Mouse (Mus musculus) midbrain, embryonic 16.5 days (tissue): ENCODE data around the gene A930009A15Rik. TPM values are rescaled to one million over a fixed set of nuclear protein-coding genes. Genes with fewer than 3 reads are reported as not detected.

ENCODE experiments used
- ATAC-seq: fragments of 200-750 bp; cut with Nextera tagmentation; 2 replicates; pipeline ENCODE4 v1.8.0; 2017; ENCODE audit warnings: moderate TSS enrichment
- H3K27ac ChIP-seq: fragments of 300-500 bp; sonication (generic); 2 replicates; pipeline ENCODE4 v1.5.1; 2014; ENCODE audit warnings: mild to moderate bottlenecking, low read length, mixed read lengths
- H3K27me3 ChIP-seq: fragments of 300-500 bp; sonication (generic); 2 replicates; pipeline ENCODE4 v1.6.1; 2014; ENCODE audit warnings: low read depth, low read length, mixed read lengths; ENCODE audit not compliant: control insufficient read depth, insufficient read depth
- H3K36me3 ChIP-seq: fragments of 300-500 bp; sonication (generic); 2 replicates; pipeline ENCODE4 v1.6.1; 2014; ENCODE audit warnings: mild to moderate bottlenecking, low read length, moderate library complexity, mixed read lengths; ENCODE audit not compliant: control insufficient read depth, insufficient read depth
- H3K4me1 ChIP-seq: fragments of 300-500 bp; sonication (generic); 2 replicates; pipeline ENCODE4 v1.6.1; 2014; ENCODE audit warnings: mild to moderate bottlenecking, low read length, mixed read lengths; ENCODE audit not compliant: control insufficient read depth, insufficient read depth
- H3K4me2 ChIP-seq: fragments of 300-500 bp; sonication (generic); 2 replicates; pipeline ENCODE4 v1.6.1; 2014; ENCODE audit warnings: mild to moderate bottlenecking, low read length, mixed read lengths
- H3K4me3 ChIP-seq: fragments of 300-500 bp; sonication (generic); 2 replicates; pipeline ENCODE4 v1.5.1; 2014; ENCODE audit warnings: low read depth, mild to moderate bottlenecking, low read length, moderate library complexity, mixed read lengths
- H3K9ac ChIP-seq: fragments of 300-500 bp; sonication (generic); 2 replicates; pipeline ENCODE4 v1.6.1; 2014; ENCODE audit warnings: low read depth, low read length, mixed read lengths
- H3K9me3 ChIP-seq: fragments of 300-500 bp; sonication (generic); replicated peaks from 2 replicates; pipeline ENCODE4 v1.6.1; 2014; ENCODE audit warnings: mild to moderate bottlenecking, low read length, mixed read lengths; ENCODE audit not compliant: control insufficient read depth, poor library complexity, severe bottlenecking
- WGBS: fragments of 180-500 bp; shearing (Covaris S2); extraction: QIAGEN DNeasy Blood & Tissue Kit; methylation state at CpG from one replicate; pipeline ENCODE4 v1.1.7; 2014; 5-methylcytosine and 5-hydroxymethylcytosine counted together
- polyA plus RNA-seq: library from polyadenylated mRNA; unstranded; fragments of >200 nt; fragmentation: Nextera tagmentation; extraction: Ambion mirVana; gene quantifications from 2 replicates; pipeline ENCODE4 v1.2.1, GENCODE M21; 2015

The A930009A15Rik gene
- polyA plus RNA-seq, 1 experiment from 2014 or later: 0.43 TPM

DNA sequence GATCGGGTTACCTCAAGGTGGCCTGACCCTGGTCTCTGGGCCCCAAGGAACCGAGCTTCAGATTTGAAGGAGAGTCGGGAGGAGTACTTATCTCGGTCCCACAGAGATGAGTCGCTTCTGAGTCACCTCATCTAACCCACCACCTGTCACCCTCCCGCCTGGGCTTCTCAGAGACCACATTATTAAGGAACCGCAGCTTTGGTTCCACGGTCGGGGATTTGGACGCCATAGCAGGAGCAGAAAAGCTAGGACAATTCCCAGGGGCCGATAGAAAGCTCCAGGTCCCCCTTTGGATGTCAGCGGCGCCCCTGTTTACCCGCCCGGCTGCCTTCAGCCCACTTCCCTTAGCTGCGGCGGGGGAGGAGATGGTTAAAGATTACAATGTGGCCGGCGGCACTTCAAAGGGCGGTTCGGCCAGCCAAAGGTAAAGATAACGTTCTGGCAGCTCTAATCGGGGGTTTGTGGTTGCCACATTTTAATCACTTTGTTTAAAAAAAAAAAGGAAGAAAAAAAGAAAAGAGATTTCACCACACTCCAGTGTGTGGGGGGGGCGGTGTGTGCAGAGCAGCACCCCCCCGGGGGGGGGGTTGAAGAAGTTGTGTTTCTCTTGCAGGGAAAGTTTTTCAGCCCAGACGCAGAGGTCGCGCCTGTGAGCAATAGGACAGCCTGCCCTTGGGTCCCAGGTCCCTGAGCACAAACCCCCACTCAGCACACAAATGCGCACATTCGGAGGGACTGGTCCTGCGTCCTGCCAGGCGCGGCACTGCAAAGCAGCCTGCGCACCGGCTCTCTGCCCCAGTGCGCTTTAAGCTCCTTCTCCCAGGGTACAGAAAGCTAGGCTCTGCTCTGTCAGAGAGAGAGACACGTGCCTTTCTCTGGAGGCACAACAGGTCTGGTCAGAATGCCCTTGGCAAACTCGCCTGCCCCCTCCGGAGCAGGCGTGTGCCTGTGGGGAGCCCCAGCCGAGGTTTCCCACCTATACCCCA, 16.8 kb downstream of the A930009A15Rik start:
- Histone ChIP-seq H3K27me3 (peaks cover 21% of the 10 kb centered on the region), H3K4me3 (peak overlapping the region; percentile 59), H3K4me1 (peaks cover 18% of the 10 kb centered on the region), H3K36me3 (no peaks in the 10 kb centered on the region), H3K9ac (peak overlapping the region; percentile 65), H3K27ac (no peak overlapping the region), H3K9me3 (no peaks in the 10 kb centered on the region), H3K4me2 (peak overlapping the region; percentile 93)
- peak; percentile 77 for ATAC-seq
- WGBS: under 1% methylated on average over 41 of the region's 41 CpGs

DNA sequence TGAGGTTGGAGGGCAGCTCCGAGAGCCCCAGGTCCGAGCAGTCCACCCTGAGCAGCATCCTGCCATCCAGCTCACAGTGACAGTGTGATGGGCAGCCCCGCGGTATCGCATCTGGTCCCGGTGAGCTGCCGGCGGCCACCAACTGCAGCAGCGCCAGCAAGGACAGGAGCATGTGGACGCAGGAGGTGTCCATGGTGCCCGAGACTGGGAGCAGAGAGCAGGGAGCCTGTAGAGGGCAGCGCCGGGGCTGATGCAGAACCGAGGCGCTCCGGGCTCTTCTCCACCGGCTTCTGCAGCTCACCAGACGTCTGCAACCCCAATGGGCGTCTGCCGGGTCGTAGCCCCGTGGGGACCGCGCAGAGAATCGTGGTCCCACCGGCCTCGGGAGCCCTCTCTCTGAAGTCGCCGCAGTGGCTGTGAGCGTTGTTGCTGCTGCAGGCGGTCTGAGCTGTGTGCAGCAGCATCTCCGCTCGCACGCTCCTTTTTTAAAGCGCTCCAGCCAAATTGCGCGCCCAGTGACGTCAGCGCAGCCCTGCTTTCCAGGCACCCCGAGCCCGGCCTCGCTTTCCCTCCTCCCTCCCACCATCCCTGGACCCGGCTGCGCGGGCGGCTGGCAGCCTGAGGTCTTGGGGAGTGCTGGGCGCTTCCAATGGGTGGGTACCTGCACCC, 17.6 kb downstream of the A930009A15Rik start, which contains the start of gene Lgr5:
Gene Lgr5, minus strand, starts transcription at position 480 of the 669 bp plus-strand sequence.
- WGBS: 0% methylated on average over 47 of the region's 47 CpGs
- ATAC-seq: peak; percentile 88
- Histone ChIP-seq H3K27ac (no peak within 1 kb of the TSS), H3K4me2 (peak within 1 kb of the TSS; percentile 93), H3K9ac (peak within 1 kb of the TSS; percentile 65), H3K27me3 (peaks cover 18% of the 10 kb centered on the region), H3K9me3 (no peaks in the 10 kb centered on the region), H3K4me1 (peaks cover 18% of the 10 kb centered on the region), H3K36me3 (no peaks in the 10 kb centered on the region), H3K4me3 (peak within 1 kb of the TSS; percentile 59)

DNA sequence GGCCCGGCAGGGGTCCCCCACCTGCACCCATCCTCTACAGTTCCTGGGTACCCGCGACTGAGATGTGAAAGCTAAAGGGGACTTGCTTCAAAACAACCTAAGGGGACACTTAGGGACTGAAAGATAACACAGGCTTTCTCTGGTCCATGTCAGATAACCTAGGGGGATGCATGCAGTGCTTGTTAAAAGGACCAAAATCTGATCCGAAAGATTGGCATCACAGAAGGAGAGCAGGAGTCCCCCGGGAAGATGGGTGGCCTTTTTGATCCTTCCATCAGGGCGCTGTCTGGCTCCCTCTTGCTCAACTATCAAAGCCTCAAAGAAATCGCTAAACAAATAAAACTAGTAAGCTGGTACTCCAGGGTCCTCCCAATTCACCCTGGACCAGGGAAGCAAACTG, 18.2 kb downstream of the A930009A15Rik start:
- no peaks in the 10 kb centered on the region for H3K9me3 ChIP-seq
- H3K27ac ChIP-seq: no peak overlapping the region
- H3K4me1 ChIP-seq: peaks cover 18% of the 10 kb centered on the region
- peak overlapping the region; percentile 59 for H3K4me3 ChIP-seq
- peaks cover 18% of the 10 kb centered on the region for H3K27me3 ChIP-seq
- ATAC-seq: no peak
- H3K36me3 ChIP-seq: no peaks in the 10 kb centered on the region
- peak overlapping the region; percentile 93 for H3K4me2 ChIP-seq
- H3K9ac ChIP-seq: peak overlapping the region; percentile 65
- under 1% methylated on average over 7 of the region's 7 CpGs for WGBS

DNA sequence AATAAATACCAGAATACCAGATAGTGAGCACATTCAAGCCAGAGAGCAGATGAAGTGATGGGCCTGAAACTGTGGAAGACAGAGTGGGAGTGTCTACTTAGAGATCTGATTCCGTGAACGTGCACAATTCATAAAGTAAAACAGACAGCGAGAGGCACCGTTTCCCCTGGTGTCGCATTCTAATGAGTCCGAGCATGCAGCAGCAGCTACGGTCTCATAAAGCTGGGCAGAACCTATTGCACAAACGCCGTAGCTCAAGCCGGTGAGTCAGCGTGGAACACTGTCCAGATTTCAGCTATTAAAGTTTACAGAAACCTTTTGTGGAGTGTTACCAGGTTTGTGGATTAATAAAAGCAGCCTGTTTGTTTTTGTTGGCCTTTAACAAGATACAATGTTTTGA, 23.4 kb downstream of the A930009A15Rik start:
- H3K4me3 ChIP-seq: no peak overlapping the region
- H3K4me2 ChIP-seq: peak overlapping the region; percentile 38; the same call in 1 of the 2 replicates
- no peak for ATAC-seq

DNA sequence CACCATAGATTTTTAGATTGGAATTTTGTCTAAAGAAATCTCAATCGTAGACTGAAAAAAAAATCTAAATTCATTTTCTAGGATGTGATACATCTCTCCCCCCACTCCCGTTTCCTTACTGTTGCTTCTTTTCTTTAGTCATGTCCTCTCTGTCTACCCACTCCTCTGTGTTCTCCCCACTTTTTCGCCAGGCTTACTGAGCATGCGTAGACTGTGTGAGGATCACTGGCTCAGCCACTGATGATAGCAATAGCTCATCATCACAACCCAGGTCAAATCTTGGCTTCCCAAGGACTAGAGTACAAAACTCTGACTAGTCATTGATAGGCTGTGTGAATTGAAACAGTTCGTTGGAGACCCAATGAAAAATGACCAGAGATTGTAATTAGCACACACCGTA, 23.9 kb downstream of the A930009A15Rik start:
- Histone ChIP-seq H3K27me3 (peaks cover 11% of the 10 kb centered on the region), H3K27ac (no peak overlapping the region), H3K4me2 (no peak overlapping the region), H3K4me1 (no peaks in the 10 kb centered on the region), H3K4me3 (no peak overlapping the region), H3K9ac (no peak overlapping the region), H3K36me3 (no peaks in the 10 kb centered on the region), H3K9me3 (no peaks in the 10 kb centered on the region)
- ATAC-seq: no peak
- 80% methylated on average over 6 of the region's 6 CpGs for WGBS

More for the DNA sequence above, 23.4 kb downstream of the A930009A15Rik start:
- H3K9me3 ChIP-seq: no peaks in the 10 kb centered on the region
- no peaks in the 10 kb centered on the region for H3K36me3 ChIP-seq
- H3K27me3 ChIP-seq: peaks cover 11% of the 10 kb centered on the region
- no peak overlapping the region for H3K9ac ChIP-seq
- WGBS: 36% methylated on average over 11 of the region's 11 CpGs
- H3K4me1 ChIP-seq: no peaks in the 10 kb centered on the region
- H3K27ac ChIP-seq: no peak overlapping the region

DNA sequence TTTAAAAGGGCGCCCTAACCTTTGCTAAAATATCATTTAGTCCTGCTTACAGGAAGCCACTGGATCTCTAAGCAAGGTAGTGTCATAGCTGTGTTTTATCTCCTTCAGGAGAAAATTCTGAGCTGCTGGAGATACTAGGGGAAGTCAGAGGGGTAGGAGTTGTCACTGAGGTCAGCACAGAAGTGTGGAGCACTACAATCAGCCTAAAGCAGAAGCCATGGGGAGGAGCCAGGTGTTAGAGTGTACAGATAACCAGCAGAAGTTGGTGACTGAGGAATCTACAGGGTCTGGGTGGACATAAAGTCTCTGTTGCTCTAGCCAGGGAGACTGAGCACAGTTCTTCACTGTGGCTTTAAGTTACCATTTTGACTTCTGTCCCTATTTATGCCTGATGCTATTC, 26.0 kb downstream of the A930009A15Rik start:
- ATAC-seq: no peak
- no peak overlapping the region for H3K4me2 ChIP-seq
- no peaks in the 10 kb centered on the region; the same call in 1 of the 2 replicates for H3K27me3 ChIP-seq
- H3K27ac ChIP-seq: no peak overlapping the region
- no peaks in the 10 kb centered on the region for H3K9me3 ChIP-seq
- no peak overlapping the region for H3K4me3 ChIP-seq
- no peak overlapping the region for H3K9ac ChIP-seq
- 97% methylated on average over 1 of the region's 1 CpGs for WGBS
- no peaks in the 10 kb centered on the region for H3K4me1 ChIP-seq
- H3K36me3 ChIP-seq: no peaks in the 10 kb centered on the region

DNA sequence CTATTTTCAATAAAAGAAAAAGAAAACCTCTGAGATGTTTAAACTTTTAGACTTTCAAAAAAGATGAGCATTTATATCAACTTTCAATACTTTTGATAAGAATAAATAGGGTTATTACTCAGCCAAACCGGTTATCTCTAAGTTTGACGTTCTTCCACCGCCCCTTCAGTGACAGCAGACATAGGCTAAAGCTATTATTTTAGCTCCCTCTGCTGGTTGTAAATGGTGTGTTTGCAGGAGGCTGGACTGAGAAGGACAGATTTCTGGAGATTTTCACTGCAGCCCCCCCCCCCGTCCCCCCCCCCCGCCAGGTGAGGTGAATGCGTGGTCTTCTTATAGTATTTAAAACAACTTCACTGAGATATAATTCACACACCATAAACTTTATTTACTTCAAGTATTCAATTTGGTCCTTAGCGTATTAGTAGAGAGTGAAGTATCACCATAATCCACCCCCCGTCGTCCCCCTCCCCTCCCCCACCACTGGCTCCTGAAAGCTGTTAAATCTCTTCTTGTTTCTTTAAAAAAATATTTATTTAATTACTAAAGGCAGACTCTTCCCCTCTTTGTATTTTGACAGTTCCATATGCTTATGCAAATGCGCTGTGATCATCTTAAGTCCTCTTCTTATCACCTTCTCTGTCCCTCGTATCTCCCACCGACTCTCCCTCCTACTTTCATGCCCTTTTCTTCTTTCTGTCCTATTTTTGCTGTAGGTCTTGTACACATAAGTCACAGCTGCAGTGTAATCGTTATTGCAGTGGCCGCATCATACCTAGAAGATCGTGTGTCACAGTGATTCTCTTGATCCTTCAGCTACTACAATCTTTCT, 47.9 kb downstream of the A930009A15Rik start:
- Histone ChIP-seq H3K4me1 (peaks cover 6% of the 10 kb centered on the region), H3K36me3 (no peaks in the 10 kb centered on the region), H3K9me3 (no peaks in the 10 kb centered on the region), H3K27ac (no peak overlapping the region), H3K4me3 (peak overlapping the region; percentile 30), H3K27me3 (peaks cover 3% of the 10 kb centered on the region; the same call in 1 of the 2 replicates), H3K4me2 (peak overlapping the region; percentile 57), H3K9ac (peak overlapping the region; percentile 41; the same call in 1 of the 2 replicates)
- 6% methylated on average over 13 of the region's 15 CpGs for WGBS
- peak; percentile 91 for ATAC-seq

DNA sequence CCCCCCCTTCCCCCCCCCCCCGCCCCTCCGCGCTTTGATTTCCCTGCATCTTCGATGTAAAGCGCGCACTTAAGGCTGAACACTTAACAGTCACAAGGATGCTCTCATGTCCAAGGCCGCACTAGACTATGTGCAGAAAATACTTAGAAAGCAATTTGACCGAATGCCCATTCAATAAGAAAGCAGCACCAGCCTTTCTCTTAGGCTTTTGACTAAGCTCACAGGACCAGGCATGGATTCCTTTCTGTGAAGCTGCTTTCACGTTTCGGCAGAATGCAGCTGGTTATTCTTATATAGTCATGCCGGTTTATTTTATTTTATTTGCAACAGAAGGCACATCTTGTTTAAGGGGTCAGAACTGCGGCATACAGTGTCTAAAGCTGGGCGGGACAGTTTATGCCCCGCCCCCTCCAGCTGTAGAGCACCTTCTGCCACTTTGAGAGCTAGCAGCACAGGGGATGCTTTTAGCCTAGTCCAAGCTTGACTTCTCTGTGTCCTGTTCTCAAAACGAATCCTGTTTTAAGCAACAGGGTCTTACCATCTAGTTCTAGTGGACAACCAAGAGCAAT, 48.6 kb downstream of the A930009A15Rik start:
- peak overlapping the region; percentile 30 for H3K4me3 ChIP-seq

More for the DNA sequence above, 48.6 kb downstream of the A930009A15Rik start:
- H3K4me1 ChIP-seq: peaks cover 6% of the 10 kb centered on the region
- WGBS: 19% methylated on average over 14 of the region's 15 CpGs
- H3K27ac ChIP-seq: no peak overlapping the region
- H3K9me3 ChIP-seq: no peaks in the 10 kb centered on the region
- peak; percentile 78 for ATAC-seq
- H3K4me2 ChIP-seq: peak overlapping the region; percentile 57
- no peaks in the 10 kb centered on the region for H3K36me3 ChIP-seq
- peak overlapping the region; percentile 41; the same call in 1 of the 2 replicates for H3K9ac ChIP-seq
- peaks cover 3% of the 10 kb centered on the region; the same call in 1 of the 2 replicates for H3K27me3 ChIP-seq
